Mouse (Mus musculus): Measurements from ENCODE around the gene Cdcp1.

Gene Cdcp1

DNA sequence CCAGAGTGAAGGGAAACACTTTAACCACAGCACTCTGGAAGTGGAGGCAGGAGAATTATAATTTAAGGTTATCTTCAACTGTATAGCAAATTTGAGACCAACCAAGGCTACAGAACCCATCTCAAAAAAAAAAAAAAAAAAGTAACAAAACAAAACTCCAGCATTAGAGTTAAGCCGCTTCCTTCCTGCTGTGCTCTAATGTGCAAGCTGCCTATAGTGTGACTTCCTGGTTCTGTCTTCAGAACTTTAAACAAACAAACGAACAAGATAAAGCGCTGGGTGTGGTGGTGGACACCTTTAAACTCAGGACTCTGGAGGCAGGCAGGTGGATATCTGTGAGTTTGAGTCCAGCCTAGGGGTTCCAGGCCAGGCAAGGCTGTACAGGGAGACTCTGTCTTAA is 63.8 kb downstream of the Cdcp1 start:
- DNase-seq (ENCODE audit: low read depth, low spot score): no peak

DNA sequence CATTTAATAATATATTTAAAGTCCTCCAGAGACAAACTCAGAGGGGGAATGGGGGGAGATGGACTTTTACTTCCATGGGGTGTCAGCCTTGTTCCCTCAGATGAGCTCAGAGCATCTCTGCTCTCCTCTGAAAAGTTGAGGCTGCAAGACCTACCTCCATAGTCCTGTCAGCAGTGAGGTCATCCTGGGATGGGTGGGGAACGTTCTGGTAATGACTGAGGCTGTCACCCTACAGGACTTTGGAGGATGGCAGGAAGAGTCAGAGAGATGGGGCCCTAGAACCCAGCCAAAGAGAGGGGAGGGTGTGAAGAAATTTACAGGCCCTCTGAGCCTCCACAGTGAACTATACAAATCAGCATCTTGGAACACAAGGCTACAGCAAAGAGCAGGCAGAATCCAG is 64.3 kb downstream of the Cdcp1 start:
- no peak for DNase-seq (ENCODE audit: low read depth, low spot score)

DNA sequence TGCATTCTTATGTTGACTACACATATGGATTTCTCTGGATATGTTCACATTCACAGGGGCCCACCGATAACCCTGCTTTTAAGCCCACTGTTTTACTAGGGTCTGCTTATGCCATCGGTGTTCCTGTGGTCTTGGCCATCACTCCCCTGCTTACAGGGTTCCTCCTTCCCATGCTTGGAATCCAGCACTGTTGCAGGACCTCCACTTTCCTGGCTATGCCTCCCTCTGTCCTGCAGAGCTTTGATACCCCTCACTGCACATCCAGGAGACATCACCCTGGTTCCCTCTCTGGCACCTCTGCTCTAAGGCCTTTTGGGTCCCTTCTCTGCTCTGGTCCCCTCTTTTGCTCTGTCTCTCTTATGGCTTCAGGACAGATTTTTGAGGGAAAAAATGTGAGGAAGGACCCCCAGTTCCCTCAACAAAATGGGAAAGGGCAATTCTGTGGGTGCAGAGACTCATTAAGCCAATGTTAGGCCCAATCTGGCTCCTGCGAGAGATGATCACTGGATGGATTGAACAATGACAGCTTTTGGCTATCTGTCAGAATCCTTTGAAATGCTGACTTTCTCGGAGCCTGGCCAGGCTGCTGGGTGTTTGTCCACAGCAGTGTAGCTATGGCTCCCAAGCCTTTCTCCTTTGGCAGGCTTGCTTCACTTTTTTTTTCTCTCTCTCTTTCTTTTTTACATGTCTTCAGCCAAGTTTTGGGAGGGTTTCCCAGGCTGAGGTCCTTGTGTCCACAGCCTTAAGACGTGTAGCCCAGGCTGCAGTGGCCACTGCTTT is 65.4 kb downstream of the Cdcp1 start, which contains the start of gene Clec3b:
Gene Clec3b, plus strand, starts transcription at position 706 of the 780 bp plus-strand sequence.
- no peak for DNase-seq (ENCODE audit: low read depth, low spot score)

DNA sequence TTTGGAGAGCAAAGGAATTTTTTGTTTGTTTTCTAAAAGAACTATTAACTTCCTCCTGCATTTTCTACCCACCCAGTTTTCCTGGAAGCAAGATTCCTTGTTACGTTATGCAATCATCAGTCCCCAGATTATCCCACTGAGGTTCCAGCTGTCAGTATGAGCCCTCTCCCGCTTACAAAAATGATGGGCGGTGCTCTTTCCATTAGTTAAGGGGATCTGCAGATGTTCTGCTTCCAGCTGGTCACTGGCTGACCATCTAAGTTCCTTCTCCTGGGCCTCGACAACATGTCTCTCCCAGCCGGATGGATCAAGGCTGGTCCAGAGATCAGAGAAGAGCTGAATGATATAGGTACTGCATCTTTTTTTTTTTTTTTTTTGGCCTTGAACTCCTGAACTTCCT is 67.4 kb downstream of the Cdcp1 start:
- no peak for DNase-seq (ENCODE audit: low read depth, low spot score)

DNA sequence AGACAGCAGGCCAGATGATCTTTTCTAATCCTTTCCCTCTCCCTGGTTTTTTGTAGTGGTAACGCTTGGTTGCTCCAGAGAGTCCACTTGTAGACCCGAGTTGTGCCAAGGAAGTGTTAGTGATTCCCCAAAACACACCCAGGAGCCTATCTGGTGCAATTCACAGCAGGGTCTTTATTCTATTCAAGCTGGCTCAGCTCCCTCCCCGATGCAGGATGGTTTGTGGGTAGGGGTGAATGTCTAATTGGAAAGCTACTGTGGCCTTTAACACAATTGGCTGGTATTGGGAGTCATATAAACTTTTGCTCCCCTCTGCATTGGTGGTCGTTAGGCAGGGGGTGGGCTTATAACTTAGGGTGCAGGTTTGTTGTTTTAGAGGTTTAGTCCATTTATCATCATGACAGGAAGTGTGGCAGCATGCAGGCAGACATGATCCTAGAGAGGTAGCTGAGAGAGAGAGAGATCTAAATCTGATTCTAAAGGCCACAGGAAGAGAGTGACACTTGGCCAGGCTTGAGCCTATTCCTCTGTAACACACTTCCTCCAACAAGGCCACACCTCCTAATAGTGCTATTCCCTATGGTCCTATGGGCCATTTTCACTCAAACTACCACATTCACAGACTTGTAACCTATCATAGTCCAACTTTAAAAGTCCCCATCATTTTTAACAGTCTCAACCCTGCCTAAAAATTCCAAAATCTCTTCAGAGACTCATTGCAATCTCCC is 75.8 kb downstream of the Cdcp1 start:
- DNase-seq (ENCODE audit: low read depth, low spot score): no peak

DNA sequence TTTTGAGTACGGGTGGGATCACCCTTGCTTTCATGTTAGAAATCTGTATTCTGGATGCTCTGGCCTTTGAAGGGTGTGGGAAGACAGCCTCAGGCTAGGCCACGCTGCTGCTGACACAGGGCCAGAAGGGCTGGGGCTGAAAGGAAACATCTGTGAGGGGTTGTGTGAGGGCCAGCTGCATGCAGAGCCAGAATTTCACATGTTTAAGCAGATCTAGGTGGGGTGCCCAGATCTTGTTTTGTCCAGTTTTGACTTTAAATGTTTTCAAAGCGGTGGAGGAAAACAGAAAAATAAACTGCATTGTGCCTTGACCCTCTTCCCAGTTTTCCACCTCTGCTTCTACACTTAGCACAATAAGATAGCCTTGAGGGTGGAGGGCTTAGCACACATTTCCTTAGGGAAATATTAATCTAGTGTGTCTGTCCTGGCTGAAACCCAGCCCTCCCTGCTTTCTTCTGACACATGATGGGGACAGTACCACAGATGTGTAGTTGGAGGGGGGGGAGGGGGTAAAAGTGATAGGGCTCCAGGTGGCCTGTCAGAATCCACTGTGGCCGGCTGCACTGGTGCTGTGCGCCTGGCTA is 76.9 kb downstream of the Cdcp1 start:
- DNase-seq (ENCODE audit: low read depth, low spot score): no peak

DNA sequence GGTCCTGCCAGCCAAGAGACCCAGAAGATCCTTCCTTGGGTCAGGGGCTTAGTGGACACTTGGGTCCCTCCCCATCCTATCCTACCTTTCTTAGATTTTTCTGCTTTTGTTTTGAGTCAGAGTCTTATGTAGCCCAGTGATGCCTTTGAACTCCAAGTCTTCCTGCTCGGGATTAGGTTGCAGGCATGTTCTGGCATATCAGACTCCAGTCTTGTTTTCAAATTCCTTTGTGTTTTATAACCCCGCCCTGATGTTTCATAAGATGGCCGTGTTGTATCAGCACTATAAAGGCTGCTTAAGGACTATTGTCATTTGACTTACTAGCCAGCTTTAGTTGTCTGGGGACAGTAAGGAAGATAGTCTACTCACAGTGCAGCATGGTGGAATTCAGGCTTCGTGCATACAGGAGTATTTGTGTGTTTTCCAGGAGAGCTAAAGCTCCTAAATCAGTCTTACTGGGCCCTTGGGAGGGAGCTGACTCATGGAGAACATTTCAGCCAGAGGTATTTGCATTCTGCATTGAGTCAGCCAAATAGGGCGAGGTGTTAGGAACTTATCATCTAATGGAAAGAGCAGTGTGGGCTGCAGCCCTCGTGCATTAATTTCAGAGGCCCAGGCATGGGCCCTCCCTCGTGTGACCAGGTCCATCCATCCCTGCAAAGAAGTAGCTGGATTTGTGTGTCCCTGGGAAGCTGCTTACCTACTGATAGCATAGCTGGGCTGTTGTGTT is 78.7 kb downstream of the Cdcp1 start:
- DNase-seq (ENCODE audit: low read depth, low spot score): peak; percentile 73

DNA sequence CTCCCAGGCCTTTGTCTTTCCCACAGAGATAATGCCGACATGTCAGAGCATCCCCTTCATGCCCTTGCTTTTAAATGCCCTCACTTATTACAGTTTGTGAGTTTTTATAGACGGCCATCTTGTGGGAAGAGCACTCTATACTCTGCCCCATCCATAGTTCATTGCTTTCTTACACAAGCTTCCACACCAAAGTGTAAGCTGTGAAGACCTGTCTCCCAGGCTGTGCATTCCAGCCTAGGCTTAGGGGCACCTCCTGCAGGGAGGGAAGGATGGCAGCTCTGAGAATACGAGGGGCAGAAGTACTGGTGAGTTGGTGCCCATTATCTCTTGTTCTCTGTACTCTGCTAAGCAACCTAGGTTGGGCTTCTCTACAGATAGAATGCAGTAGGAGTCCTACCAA is 82.8 kb downstream of the Cdcp1 start:
- DNase-seq (ENCODE audit: low read depth, low spot score): no peak

DNA sequence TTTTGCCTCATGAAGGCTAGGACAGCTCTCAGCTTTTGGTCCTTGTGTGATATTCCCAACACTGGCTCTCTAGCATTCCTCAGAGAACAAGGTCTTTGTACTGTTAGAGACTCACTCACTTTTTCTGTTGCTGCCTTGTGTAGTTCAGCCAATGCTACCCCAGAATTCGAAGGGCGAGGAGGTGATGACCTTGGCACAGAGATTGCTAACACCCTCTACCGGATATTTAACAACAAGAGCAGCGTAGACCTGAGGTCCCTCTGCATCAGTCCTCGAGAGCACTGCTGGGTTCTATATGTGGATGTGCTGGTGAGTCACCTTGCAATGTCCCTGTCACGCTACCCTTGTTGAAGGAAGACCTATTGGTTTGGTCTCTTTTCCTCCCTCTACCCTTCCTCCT is 88.2 kb downstream of the Cdcp1 start:
- no peak for DNase-seq (ENCODE audit: low read depth, low spot score)

DNA sequence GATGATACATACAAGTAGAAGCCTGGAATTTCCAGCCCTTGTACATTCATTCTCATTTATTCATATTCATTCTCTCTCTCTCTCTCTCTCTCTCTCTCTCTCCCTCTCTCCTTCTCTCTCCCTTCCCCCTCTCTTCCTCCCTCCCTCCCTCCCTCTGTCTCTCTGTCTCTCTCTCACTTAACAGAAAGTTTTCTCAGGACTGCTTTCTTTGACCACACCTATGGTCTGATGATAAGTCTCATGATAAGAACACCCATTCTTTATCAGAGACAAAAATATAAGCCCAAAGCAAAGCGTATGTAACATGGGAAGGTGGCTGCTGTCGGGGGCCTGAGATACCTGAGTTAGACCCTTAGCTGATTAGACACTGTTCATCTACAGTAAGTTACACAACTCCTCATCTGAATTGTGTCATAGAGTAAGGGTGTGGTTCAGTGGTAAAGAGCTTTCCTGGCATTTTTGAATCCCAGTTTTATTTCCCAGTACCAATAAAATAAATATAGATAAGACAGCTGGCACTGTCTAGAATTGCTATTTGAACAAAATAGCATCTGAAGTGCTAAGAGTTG is 91.3 kb downstream of the Cdcp1 start:
- no peak for DNase-seq (ENCODE audit: low read depth, low spot score)

DNA sequence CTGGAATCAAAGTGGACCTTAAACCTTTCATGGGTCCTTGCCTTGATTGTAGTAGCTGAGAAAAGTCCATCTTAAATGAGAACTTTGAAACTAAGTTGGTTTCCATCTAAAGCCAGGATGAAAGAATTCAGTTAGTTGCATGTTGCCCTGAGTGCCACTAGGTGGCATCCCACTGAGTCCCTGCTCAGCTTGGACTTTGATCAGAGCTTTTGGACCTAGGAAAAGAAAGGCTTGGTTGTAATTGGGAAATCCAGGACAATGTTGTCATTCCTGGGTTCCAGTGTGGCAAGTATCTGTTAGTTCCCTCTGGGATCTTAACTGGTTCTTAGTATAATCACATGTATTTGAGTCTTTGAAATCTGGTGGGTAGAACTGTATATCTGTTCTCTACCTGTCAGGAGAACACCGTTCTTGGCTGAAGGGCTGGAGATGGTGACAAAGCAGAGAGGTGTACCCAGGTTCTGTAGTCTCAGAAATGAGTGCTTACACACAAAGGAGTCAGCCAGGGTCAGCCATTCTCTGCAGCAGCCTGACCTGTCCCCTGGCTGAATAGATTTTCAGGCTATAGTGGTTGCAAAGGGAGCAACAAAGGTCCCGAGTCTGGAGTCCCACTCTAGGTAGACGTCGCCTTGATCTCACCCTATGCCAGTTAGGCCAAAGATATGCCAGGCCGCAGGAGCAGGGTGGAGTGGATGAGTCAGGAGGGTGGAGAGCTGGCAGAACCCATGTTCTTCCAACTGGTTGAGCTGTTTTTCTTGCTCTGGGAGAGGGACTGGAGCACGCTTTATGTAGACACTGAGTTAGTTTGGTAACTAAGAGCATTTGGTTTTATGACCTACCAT is 92.0 kb downstream of the Cdcp1 start:
- DNase-seq (ENCODE audit: low read depth, low spot score): peak; percentile 52

DNA sequence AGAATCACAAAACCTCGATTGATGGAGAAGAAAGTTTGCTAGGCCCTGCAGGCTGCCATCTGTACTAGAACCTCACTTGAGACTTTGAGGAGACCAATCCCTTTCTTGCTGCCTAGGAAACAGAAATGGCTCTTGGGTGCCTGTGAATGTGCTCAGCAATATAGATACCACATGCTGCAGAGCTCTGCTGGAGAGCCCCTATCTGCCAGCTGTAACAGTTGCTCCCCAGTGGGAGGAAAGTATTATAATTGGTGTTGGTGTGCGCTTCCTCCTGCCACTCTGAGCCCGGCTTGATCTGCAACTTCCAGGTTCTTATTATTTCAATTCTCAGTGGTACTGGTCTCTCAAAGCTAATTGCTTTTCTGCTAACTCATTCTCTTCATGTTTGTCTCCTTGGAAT is 92.8 kb downstream of the Cdcp1 start:
- DNase-seq (ENCODE audit: low read depth, low spot score): peak; percentile 17

Data from brain, adult 2 months (tissue).